Mouse (Mus musculus): ENCODE results near the gene Sele.

GRCm38 (mm10) chr1:164077031-164077430, 29.0 kb downstream of the Sele start:
- TF ChIP-seq POLR2A (IDR thresholded peaks at IDR 0.05; ENCODE audit: borderline replicate concordance, insufficient read depth, low read length), result no peak
- TF ChIP-seq CTCF (IDR thresholded peaks at IDR 0.05; ENCODE audit: borderline replicate concordance, insufficient read depth, low read depth, low read length), result no peak

Measured in cerebellum, adult 2 months (tissue).